Mouse (Mus musculus): ENCODE data around the gene Nfatc4. TPM values are rescaled to one million over a fixed set of nuclear protein-coding genes. Genes with fewer than 3 reads are reported as not detected.

Gene Nfatc4
- polyA plus RNA-seq, 1 experiment: 2.7 TPM

- Histone ChIP-seq H3K4me1 (replicated peaks; ENCODE audit: control insufficient read depth, insufficient read depth, low read length) (no peaks in the 10 kb centered on the region), H3K36me3 (ENCODE audit: control insufficient read depth, insufficient read depth, low read length) (no peaks in the 10 kb centered on the region), H3K27me3 (ENCODE audit: control insufficient read depth, insufficient read depth, low read length) (no peaks in the 10 kb centered on the region), H3K27ac (ENCODE audit: control insufficient read depth, insufficient read depth, low read length) (no peak overlapping the region), H3K4me3 (ENCODE audit: control insufficient read depth, insufficient read depth, low read length) (no peak overlapping the region)
- TF ChIP-seq CTCF (IDR thresholded peaks at IDR 0.05; ENCODE audit: borderline replicate concordance, control insufficient read depth, extremely low read depth, insufficient read depth, low read length, poor library complexity) (no peak), POLR2A (IDR thresholded peaks at IDR 0.05; ENCODE audit: control insufficient read depth, extremely low read depth, insufficient read depth, low read length, poor library complexity) (no peak)
- no peak for DNase-seq
- WGBS: 91% methylated on average over 4 of the region's 4 CpGs
These were observed 10.2 kb downstream of the Nfatc4 start for GRCm38 (mm10) chr14:55833126-55833525.

DNA sequence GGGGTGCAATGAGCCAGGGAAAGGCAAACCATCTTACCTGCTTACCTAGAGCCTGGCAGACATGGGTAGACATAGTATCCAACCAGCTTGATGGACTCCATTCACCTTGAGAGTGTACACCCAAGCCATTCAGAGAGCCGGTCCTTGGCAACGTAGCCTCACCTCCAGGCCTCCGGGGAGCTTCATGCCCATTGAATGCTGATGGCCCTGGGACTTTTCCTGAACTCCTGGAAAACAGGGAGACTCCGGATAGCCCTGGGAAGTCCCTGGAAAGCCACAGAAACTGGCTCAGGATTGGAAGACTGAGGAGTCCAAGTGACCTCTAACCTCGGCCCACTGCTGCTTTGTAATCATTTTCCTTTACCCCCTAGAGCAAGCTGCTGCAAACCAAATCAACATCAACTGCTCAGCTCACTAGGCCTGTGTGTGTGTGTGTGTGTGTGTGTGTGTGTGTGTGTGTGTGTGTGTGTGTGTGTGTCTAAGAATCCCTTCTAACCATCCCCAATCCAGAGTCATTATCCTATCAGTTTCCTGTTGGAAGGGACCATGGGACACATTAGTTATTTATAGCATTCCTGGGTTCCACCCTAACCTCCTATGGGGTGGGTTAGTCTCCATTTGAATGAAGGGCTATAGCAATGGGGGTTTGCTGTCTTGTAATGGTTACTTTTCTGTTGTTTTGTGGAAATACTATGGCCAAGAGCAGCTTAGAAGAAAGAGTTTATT is 12.0 kb downstream of the Nfatc4 start:
- Histone ChIP-seq H3K4me3 (ENCODE audit: control insufficient read depth, insufficient read depth, low read length) (no peak overlapping the region), H3K36me3 (ENCODE audit: control insufficient read depth, insufficient read depth, low read length) (no peaks in the 10 kb centered on the region), H3K27ac (ENCODE audit: control insufficient read depth, insufficient read depth, low read length) (no peak overlapping the region), H3K4me1 (replicated peaks; ENCODE audit: control insufficient read depth, insufficient read depth, low read length) (no peaks in the 10 kb centered on the region), H3K27me3 (ENCODE audit: control insufficient read depth, insufficient read depth, low read length) (no peaks in the 10 kb centered on the region)
- no peak for DNase-seq
- no peak for TF ChIP-seq POLR2A (IDR thresholded peaks at IDR 0.05; ENCODE audit: control insufficient read depth, extremely low read depth, insufficient read depth, low read length, poor library complexity)
- no peak for TF ChIP-seq CTCF (IDR thresholded peaks at IDR 0.05; ENCODE audit: borderline replicate concordance, control insufficient read depth, extremely low read depth, insufficient read depth, low read length, poor library complexity)
- WGBS: 95% methylated on average over 5 of the region's 5 CpGs

- Histone ChIP-seq H3K27ac (ENCODE audit: control insufficient read depth, insufficient read depth, low read length) (no peak overlapping the region), H3K27me3 (ENCODE audit: control insufficient read depth, insufficient read depth, low read length) (no peaks in the 10 kb centered on the region), H3K4me3 (ENCODE audit: control insufficient read depth, insufficient read depth, low read length) (no peak overlapping the region), H3K36me3 (ENCODE audit: control insufficient read depth, insufficient read depth, low read length) (no peaks in the 10 kb centered on the region), H3K4me1 (replicated peaks; ENCODE audit: control insufficient read depth, insufficient read depth, low read length) (no peaks in the 10 kb centered on the region)
- no peak for TF ChIP-seq POLR2A (IDR thresholded peaks at IDR 0.05; ENCODE audit: control insufficient read depth, extremely low read depth, insufficient read depth, low read length, poor library complexity)
- no peak for TF ChIP-seq CTCF (IDR thresholded peaks at IDR 0.05; ENCODE audit: borderline replicate concordance, control insufficient read depth, extremely low read depth, insufficient read depth, low read length, poor library complexity)
- WGBS: 92% methylated on average over 5 of the region's 5 CpGs
- DNase-seq: no peak
These were observed 15.4 kb downstream of the Nfatc4 start for GRCm38 (mm10) chr14:55838312-55838711.

DNA sequence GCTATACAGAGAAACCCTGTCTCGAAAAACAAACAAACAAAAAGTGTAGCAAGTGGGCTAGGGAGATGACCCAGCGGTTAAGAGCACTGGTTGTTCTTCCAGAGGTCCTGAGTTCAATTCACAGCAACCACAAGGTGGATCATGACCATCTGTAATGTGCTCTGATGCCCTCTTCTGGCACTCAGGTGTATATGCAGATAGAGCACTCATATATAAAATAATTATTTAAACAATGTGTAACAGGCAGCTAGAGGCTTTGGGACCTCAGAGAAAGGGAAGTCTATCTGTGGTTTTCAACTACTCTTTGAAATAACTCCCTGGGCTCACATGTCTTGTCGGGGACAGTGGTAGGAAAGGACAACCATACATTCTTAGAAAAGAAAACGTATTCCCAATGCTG is 15.8 kb downstream of the Nfatc4 start:
- 58% methylated on average over 4 of the region's 4 CpGs for WGBS
- TF ChIP-seq CTCF (IDR thresholded peaks at IDR 0.05; ENCODE audit: borderline replicate concordance, control insufficient read depth, extremely low read depth, insufficient read depth, low read length, poor library complexity): no peak
- no peak for TF ChIP-seq POLR2A (IDR thresholded peaks at IDR 0.05; ENCODE audit: control insufficient read depth, extremely low read depth, insufficient read depth, low read length, poor library complexity)
- Histone ChIP-seq H3K4me3 (ENCODE audit: control insufficient read depth, insufficient read depth, low read length) (no peak overlapping the region), H3K4me1 (replicated peaks; ENCODE audit: control insufficient read depth, insufficient read depth, low read length) (no peaks in the 10 kb centered on the region), H3K27ac (ENCODE audit: control insufficient read depth, insufficient read depth, low read length) (no peak overlapping the region), H3K27me3 (ENCODE audit: control insufficient read depth, insufficient read depth, low read length) (no peaks in the 10 kb centered on the region), H3K36me3 (ENCODE audit: control insufficient read depth, insufficient read depth, low read length) (no peaks in the 10 kb centered on the region)
- no peak for DNase-seq

DNA sequence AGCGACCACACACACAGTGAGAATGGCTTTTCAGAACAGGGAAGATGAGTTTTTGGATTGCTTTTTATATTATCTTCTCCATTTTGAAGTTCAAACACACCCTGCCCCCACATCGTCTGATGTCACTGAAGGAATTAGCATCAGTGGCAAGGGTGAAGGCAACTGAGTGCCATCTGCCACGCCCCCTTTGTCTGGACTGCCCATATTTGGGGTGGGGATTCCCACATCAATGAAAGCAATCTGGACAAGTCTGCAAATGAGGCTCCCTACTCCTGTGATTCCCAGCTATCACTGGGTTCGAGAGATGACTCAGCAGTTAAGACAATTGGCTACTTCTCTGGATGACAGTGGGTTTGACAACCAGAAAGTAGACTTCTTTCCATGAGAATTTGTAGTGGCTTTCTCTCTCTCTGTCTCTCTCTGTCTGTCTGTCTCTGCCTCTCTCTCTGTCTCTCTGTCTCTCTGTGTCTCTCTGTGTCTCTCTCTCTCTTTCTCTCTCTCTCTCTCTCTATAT is 18.0 kb downstream of the Nfatc4 start:
- no peaks in the 10 kb centered on the region for H3K4me1 ChIP-seq (replicated peaks; ENCODE audit: control insufficient read depth, insufficient read depth, low read length)
- H3K27me3 ChIP-seq (ENCODE audit: control insufficient read depth, insufficient read depth, low read length): no peaks in the 10 kb centered on the region
- WGBS: 82% methylated on average over 4 of the region's 4 CpGs
- H3K27ac ChIP-seq (ENCODE audit: control insufficient read depth, insufficient read depth, low read length): no peak overlapping the region
- H3K36me3 ChIP-seq (ENCODE audit: control insufficient read depth, insufficient read depth, low read length): no peaks in the 10 kb centered on the region
- H3K4me3 ChIP-seq (ENCODE audit: control insufficient read depth, insufficient read depth, low read length): no peak overlapping the region
- DNase-seq: no peak
- no peak for TF ChIP-seq CTCF (IDR thresholded peaks at IDR 0.05; ENCODE audit: borderline replicate concordance, control insufficient read depth, extremely low read depth, insufficient read depth, low read length, poor library complexity)
- no peak for TF ChIP-seq POLR2A (IDR thresholded peaks at IDR 0.05; ENCODE audit: control insufficient read depth, extremely low read depth, insufficient read depth, low read length, poor library complexity)

- H3K4me1 ChIP-seq (replicated peaks; ENCODE audit: control insufficient read depth, insufficient read depth, low read length): no peaks in the 10 kb centered on the region
- no peaks in the 10 kb centered on the region for H3K36me3 ChIP-seq (ENCODE audit: control insufficient read depth, insufficient read depth, low read length)
- TF ChIP-seq POLR2A (IDR thresholded peaks at IDR 0.05; ENCODE audit: control insufficient read depth, extremely low read depth, insufficient read depth, low read length, poor library complexity): no peak
- TF ChIP-seq CTCF (IDR thresholded peaks at IDR 0.05; ENCODE audit: borderline replicate concordance, control insufficient read depth, extremely low read depth, insufficient read depth, low read length, poor library complexity): no peak
- no peak overlapping the region for H3K4me3 ChIP-seq (ENCODE audit: control insufficient read depth, insufficient read depth, low read length)
- H3K27ac ChIP-seq (ENCODE audit: control insufficient read depth, insufficient read depth, low read length): no peak overlapping the region
- no peak for DNase-seq
- H3K27me3 ChIP-seq (ENCODE audit: control insufficient read depth, insufficient read depth, low read length): no peaks in the 10 kb centered on the region
- 79% methylated on average over 4 of the region's 4 CpGs for WGBS
These were observed 19.9 kb downstream of the Nfatc4 start for GRCm38 (mm10) chr14:55842794-55843193.

Data from thymus, adult 2 months (tissue).